Mouse (Mus musculus) limb, embryonic 14.5 days (tissue): ENCODE measurements around the gene Nrsn1. TPM values are rescaled to one million over a fixed set of nuclear protein-coding genes. Genes with fewer than 3 reads are reported as not detected.
A peak's percentile ranks its signal among the peaks of the same experiment; 100 is the strongest.

ENCODE experiments used
- ATAC-seq: fragments of 200-750 bp; cut with Nextera tagmentation; 2 replicates; pipeline ENCODE4 v1.8.0; 2017; ENCODE audit warnings: low read depth, moderate number of reproducible peaks, moderate TSS enrichment; ENCODE audit not compliant: low FRiP score
- DNase-seq: peaks from one replicate; pipeline ENCODE4 v3.0.0-alpha.2; 2015; ENCODE audit warnings: low spot score
- H3K27ac ChIP-seq: fragments of 300-500 bp; sonication (generic); replicated peaks from 2 replicates; pipeline ENCODE4 v1.5.1; 2014; ENCODE audit warnings: low read depth, mild to moderate bottlenecking, low read length, moderate library complexity, mixed read lengths
- H3K27me3 ChIP-seq: fragments of 300-500 bp; sonication (generic); 2 replicates; pipeline ENCODE4 v1.6.1; 2014; ENCODE audit warnings: low read length, mixed read lengths; ENCODE audit not compliant: control insufficient read depth, insufficient read depth
- H3K36me3 ChIP-seq: fragments of 300-500 bp; sonication (generic); 2 replicates; pipeline ENCODE4 v1.6.1; 2014; ENCODE audit warnings: mild to moderate bottlenecking, low read length, moderate library complexity, mixed read lengths; ENCODE audit not compliant: control insufficient read depth, insufficient read depth
- H3K4me1 ChIP-seq: fragments of 300-500 bp; sonication (generic); 2 replicates; pipeline ENCODE4 v1.6.1; 2014; ENCODE audit warnings: antibody characterized with exemption, low read length, mixed read lengths; ENCODE audit not compliant: control insufficient read depth, insufficient read depth
- H3K4me2 ChIP-seq: fragments of 300-500 bp; sonication (generic); replicated peaks from 2 replicates; pipeline ENCODE4 v1.6.1; 2014; ENCODE audit warnings: low read depth, mild to moderate bottlenecking, low read length, moderate library complexity; ENCODE audit not compliant: severe bottlenecking
- H3K4me3 ChIP-seq: fragments of 300-500 bp; sonication (generic); replicated peaks from 2 replicates; pipeline ENCODE4 v1.5.1; 2014; ENCODE audit warnings: low read length
- H3K9ac ChIP-seq: fragments of 300-500 bp; sonication (generic); 2 replicates; pipeline ENCODE4 v1.6.1; 2014; ENCODE audit warnings: mild to moderate bottlenecking, low read depth, low read length, moderate library complexity; ENCODE audit not compliant: severe bottlenecking
- H3K9me3 ChIP-seq: fragments of 300-500 bp; sonication (generic); 2 replicates; pipeline ENCODE4 v1.6.1; 2016; ENCODE audit warnings: low read length; ENCODE audit not compliant: control insufficient read depth
- POLR2A ChIP-seq: fragments of 200-500 bp; IDR thresholded peaks from 2 replicates; pipeline ENCODE4 v1.8.0; 2012; ENCODE audit warnings: inconsistent platforms, mild to moderate bottlenecking, moderate library complexity, borderline replicate concordance; ENCODE audit not compliant: insufficient read depth, insufficient read length; ENCODE audit errors: extremely low read depth
- WGBS: fragments of 180-500 bp; shearing (Covaris S2); extraction: QIAGEN DNeasy Blood & Tissue Kit; methylation state at CpG from one replicate; pipeline ENCODE4 v1.1.7; 2014; 5-methylcytosine and 5-hydroxymethylcytosine counted together
- polyA plus RNA-seq, 2 experiments: library from polyadenylated mRNA; depleted of rRNA in 1 of 2; stranded (reverse) in 1 of 2; unstranded in 1 of 2; fragments of >200 nt; fragmentation: Nextera tagmentation in 1 of 2; extraction: Ambion mirVana in 1 of 2; gene quantifications; 2 replicates each; pipeline versions ENCODE4 v1.2.1 to v1.2.3; 2012 to 2014

Nrsn1 gene
- polyA plus RNA-seq, 2 experiments, result 0.72 to 0.88 TPM

DNA sequence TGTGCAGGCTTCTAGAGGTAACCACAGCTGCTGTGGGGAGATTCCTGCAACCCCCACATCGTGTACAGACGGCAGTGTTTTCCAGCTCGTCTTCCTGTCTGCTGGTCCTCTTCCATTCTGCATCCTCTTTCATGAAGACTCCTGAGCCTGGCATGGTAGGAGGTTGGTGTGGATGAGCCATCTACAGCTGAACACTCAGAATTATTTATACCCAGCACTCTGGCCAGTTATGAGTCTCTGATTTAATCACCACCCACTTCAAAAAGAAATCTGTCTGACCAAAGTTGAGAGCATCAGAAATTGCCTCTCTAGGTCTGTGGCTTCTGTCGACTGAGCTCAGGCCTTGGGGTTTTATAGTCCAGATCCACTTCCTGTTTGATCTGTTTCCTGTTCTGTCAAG, 1.9 kb upstream of the Nrsn1 start:
- H3K4me3 ChIP-seq, result no peak overlapping the region
- no peak for ATAC-seq
- TF ChIP-seq POLR2A, result no peak
- no peak for DNase-seq
- no peaks in the 10 kb centered on the region; the same call in 1 of the 2 replicates for H3K27me3 ChIP-seq
- no peak overlapping the region for H3K4me2 ChIP-seq
- H3K27ac ChIP-seq, result no peak overlapping the region
- H3K9ac ChIP-seq, result no peak overlapping the region
- no peaks in the 10 kb centered on the region for H3K36me3 ChIP-seq
- 56% methylated on average over 4 of the region's 4 CpGs for WGBS
- H3K4me1 ChIP-seq, result peaks cover 6% of the 10 kb centered on the region; the same call in 1 of the 2 replicates
- H3K9me3 ChIP-seq, result no peaks in the 10 kb centered on the region

DNA sequence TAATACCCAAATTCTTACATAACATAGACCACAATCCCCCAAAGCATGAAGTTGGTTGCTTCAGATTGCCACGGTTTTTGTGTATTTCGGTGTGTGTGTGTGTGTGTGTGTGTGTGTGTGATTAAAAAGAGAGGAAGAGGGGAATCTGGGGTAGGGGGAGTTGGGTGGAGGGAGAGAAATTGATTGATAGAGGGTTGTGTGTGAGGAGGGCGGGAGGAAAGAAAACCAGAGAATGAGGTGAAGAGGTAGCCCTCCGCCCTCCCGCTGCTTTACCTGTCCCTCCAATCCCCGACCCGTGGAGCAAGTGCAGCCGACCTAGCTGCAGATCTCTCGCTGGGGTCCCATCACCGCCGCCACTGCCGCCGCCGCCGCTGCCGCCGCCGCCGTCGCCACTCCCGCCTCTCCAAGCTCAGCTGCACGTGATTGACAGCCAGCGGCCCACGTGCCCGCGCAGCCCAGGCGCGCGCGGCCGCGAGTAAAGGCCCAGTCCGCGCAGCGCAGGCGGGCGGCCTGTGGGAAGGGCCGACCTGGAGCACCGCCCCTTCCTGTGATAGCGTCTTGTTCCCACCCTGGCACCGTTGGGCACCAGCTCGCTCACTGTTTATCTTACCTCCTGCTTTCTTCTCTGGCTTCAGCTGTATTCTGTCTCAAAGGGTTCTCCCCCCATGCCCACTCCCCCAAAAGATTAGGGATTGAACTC, 583 bp downstream of the Nrsn1 start:
- TF ChIP-seq POLR2A, result no peak
- H3K36me3 ChIP-seq, result no peaks in the 10 kb centered on the region
- H3K27me3 ChIP-seq, result no peaks in the 10 kb centered on the region; the same call in 1 of the 2 replicates
- no peak for ATAC-seq
- 2% methylated on average over 35 of the region's 42 CpGs for WGBS
- DNase-seq, result no peak
- peaks cover 6% of the 10 kb centered on the region; the same call in 1 of the 2 replicates for H3K4me1 ChIP-seq
- H3K27ac ChIP-seq, result no peak overlapping the region
- peak overlapping the region; percentile 76 for H3K4me2 ChIP-seq
- H3K9me3 ChIP-seq, result no peaks in the 10 kb centered on the region
- no peak overlapping the region for H3K9ac ChIP-seq
- peak overlapping the region; percentile 33 for H3K4me3 ChIP-seq

DNA sequence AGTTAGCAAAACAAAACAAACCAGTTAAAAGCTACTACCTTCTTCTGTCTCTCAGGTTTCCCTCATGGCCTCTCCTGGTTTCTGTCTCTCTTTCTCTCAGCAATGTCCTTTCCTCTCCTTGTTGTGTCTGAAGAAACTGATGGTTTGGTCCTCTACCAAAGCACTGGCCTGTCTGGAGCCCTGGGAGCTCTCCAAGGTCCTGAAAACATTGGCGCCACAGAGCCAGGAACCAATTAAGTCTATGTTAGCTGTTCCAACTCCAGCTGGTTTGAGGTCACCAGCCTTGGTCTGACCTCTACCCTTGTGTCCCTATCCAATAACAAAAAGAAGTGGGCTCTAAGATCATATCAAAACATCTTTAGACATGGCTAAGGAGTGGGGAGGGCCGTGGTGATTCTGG, 1.3 kb downstream of the Nrsn1 start:
- Histone ChIP-seq H3K4me1 (peaks cover 6% of the 10 kb centered on the region; the same call in 1 of the 2 replicates), H3K27ac (no peak overlapping the region), H3K9me3 (no peaks in the 10 kb centered on the region), H3K4me2 (no peak overlapping the region), H3K9ac (no peak overlapping the region), H3K36me3 (no peaks in the 10 kb centered on the region), H3K4me3 (no peak overlapping the region), H3K27me3 (no peaks in the 10 kb centered on the region; the same call in 1 of the 2 replicates)
- DNase-seq (peak; percentile 83), ATAC-seq (no peak)
- no peak for TF ChIP-seq POLR2A
- WGBS, result 11% methylated on average over 2 of the region's 2 CpGs

DNA sequence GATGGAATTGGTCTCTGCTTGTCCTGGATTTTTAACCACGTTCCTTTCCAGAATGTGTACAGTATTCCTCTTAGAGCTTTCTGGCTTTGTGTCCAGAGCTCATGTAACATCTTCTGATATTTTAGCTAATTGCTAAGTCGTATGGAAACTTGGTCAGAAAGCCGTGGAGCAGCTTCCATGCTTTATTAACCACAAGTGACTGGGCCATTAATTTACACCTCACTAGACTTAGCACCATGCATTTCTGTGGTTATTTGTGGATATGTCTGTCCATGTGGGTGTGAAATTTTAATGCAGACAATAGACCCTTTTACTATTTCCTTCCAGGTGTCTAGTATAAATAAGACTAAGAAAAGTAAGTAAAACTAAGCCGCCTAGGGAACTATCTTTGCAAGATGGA, 7.6 kb downstream of the Nrsn1 start:
- no peak for DNase-seq
- Histone ChIP-seq H3K4me2 (no peak overlapping the region), H3K36me3 (no peaks in the 10 kb centered on the region), H3K9ac (no peak overlapping the region), H3K27me3 (no peaks in the 10 kb centered on the region), H3K4me1 (no peaks in the 10 kb centered on the region), H3K9me3 (no peaks in the 10 kb centered on the region), H3K27ac (no peak overlapping the region), H3K4me3 (no peak overlapping the region)
- ATAC-seq, result no peak
- no peak for TF ChIP-seq POLR2A
- 50% methylated on average over 4 of the region's 4 CpGs for WGBS

DNA sequence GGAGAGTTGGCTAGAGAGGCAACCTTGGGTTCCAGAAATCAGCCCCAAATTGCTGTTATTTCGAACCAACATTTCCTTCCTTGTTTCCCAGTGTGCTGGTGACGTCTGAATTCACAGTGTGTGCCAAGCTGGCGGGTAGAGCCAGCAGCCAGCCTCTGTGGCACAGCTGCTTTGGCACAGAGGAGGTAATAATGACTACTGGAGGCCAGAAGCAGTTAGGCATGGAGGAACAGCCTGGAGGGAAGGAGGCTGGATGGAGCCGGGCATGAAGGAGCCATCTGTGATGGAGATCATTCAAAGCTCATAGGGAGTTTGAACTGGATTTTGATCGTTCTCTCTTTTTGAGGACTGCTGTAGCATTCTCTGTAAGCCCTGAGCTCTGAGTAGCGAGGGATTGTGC, 12.7 kb downstream of the Nrsn1 start:
- Histone ChIP-seq H3K4me2 (no peak overlapping the region), H3K27me3 (no peaks in the 10 kb centered on the region), H3K4me1 (no peaks in the 10 kb centered on the region), H3K9ac (no peak overlapping the region), H3K27ac (no peak overlapping the region), H3K4me3 (no peak overlapping the region), H3K36me3 (no peaks in the 10 kb centered on the region), H3K9me3 (no peaks in the 10 kb centered on the region)
- TF ChIP-seq POLR2A, result no peak
- no peak for ATAC-seq
- WGBS, result 75% methylated on average over 6 of the region's 6 CpGs
- no peak for DNase-seq
